Mouse (Mus musculus) embryonic facial prominence, embryonic 14.5 days (tissue): ENCODE data around the gene Ppox. TPM values are rescaled to one million over a fixed set of nuclear protein-coding genes. Genes with fewer than 3 reads are reported as not detected.

Source experiments
- ATAC-seq: fragments of 200-750 bp; cut with Nextera tagmentation; 2 replicates; pipeline ENCODE4 v1.8.0; 2017; ENCODE audit warnings: low read depth, moderate number of reproducible peaks, moderate TSS enrichment
- DNase-seq: peaks from one replicate; pipeline ENCODE4 v3.0.0-alpha.2; 2015; ENCODE audit warnings: low spot score
- H3K27ac ChIP-seq: fragments of 300-500 bp; sonication (generic); replicated peaks from 2 replicates; pipeline ENCODE4 v1.5.1; 2014; ENCODE audit warnings: low read depth, mild to moderate bottlenecking, low read length, moderate library complexity
- H3K27me3 ChIP-seq: fragments of 300-500 bp; sonication (generic); replicated peaks from 2 replicates; pipeline ENCODE4 v1.6.1; 2014; ENCODE audit warnings: low read length; ENCODE audit not compliant: control insufficient read depth, insufficient read depth
- H3K36me3 ChIP-seq: fragments of 300-500 bp; sonication (generic); 2 replicates; pipeline ENCODE4 v1.6.1; 2014; ENCODE audit warnings: low read length, mixed read lengths; ENCODE audit not compliant: control insufficient read depth, insufficient read depth
- H3K4me1 ChIP-seq: fragments of 300-500 bp; sonication (generic); 2 replicates; pipeline ENCODE4 v1.6.1; 2014; ENCODE audit warnings: antibody characterized with exemption, low read length; ENCODE audit not compliant: control insufficient read depth, insufficient read depth
- H3K4me2 ChIP-seq: fragments of 300-500 bp; sonication (generic); 2 replicates; pipeline ENCODE4 v1.6.1; 2014; ENCODE audit warnings: low read depth, mild to moderate bottlenecking, low read length, moderate library complexity, mixed read lengths
- H3K4me3 ChIP-seq: fragments of 300-500 bp; sonication (generic); 2 replicates; pipeline ENCODE4 v1.5.1; 2014; ENCODE audit warnings: low read depth, mild to moderate bottlenecking, low read length
- H3K9ac ChIP-seq: fragments of 300-500 bp; sonication (generic); 2 replicates; pipeline ENCODE4 v1.6.1; 2014; ENCODE audit warnings: low read depth, mild to moderate bottlenecking, low read length, moderate library complexity, mixed read lengths
- H3K9me3 ChIP-seq: fragments of 300-500 bp; sonication (generic); 2 replicates; pipeline ENCODE4 v1.6.1; 2016; ENCODE audit warnings: low read length; ENCODE audit not compliant: control insufficient read depth
- WGBS: fragments of 180-500 bp; shearing (Covaris S2); extraction: QIAGEN DNeasy Blood & Tissue Kit; methylation state at CpG from one replicate; pipeline ENCODE4 v1.1.7; 2014; 5-methylcytosine and 5-hydroxymethylcytosine counted together
- polyA plus RNA-seq: library from polyadenylated mRNA; unstranded; fragments of >200 nt; fragmentation: Nextera tagmentation; extraction: Ambion mirVana; gene quantifications from 2 replicates; pipeline ENCODE4 v1.2.1, GENCODE M21; 2014

Gene Ppox
- polyA plus RNA-seq, 1 experiment from 2014 or later = 44.3 TPM

DNA sequence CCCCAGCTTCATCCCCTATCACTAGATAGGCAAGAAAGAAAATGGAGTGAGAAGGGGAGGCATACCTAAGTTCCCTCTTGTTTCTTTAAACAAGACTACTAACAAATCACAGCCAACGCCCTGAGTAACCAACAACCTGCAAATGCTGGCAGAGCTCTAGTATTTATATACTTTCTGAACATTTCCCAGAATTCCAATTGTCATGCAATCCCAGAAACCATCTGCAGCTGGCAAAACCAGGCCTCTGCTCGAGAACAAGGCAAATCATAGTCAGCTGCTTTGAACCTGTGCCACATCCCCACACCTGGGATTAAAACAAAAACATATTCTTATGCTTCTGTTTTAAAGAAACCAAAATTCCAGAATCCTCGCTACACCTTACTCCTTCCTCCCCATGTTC, 12.4 kb upstream of the Ppox start:
- ATAC-seq = no peak
- Histone ChIP-seq H3K9me3 (no peaks in the 10 kb centered on the region), H3K4me2 (peak overlapping the region; percentile 73), H3K36me3 (peaks cover 18% of the 10 kb centered on the region), H3K4me3 (peak overlapping the region; percentile 72), H3K27ac (no peak overlapping the region), H3K9ac (peak overlapping the region; percentile 85; the same call in 1 of the 2 replicates), H3K4me1 (peaks cover 9% of the 10 kb centered on the region; the same call in 1 of the 2 replicates), H3K27me3 (peaks cover 12% of the 10 kb centered on the region)
- 68% methylated on average over 3 of the region's 3 CpGs for WGBS
- DNase-seq = no peak

DNA sequence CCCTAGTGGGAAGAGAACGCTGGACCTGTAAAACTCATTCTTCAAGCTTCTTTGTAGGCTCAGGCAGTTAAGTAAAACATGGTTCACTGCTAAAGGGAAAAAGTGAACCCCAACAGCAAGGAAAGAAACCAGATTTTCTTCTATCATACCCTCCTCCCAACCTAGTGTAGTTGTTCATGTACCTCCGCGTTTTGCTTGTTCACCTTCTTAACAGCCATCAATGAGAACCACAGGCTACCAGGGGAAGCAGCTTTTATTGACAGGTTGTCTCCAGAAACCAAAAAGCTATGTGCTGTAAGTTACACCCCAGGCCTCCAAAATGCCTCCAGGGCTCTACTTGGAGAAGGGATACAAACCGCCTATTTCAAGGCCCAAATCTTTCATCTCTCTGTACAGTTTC, 7.3 kb upstream of the Ppox start:
- Histone ChIP-seq H3K36me3 (peaks cover 54% of the 10 kb centered on the region), H3K9me3 (no peaks in the 10 kb centered on the region), H3K4me3 (peak overlapping the region; percentile 87; the same call in 1 of the 2 replicates), H3K27me3 (no peaks in the 10 kb centered on the region), H3K9ac (0 out of 2 replicates have a peak overlapping the region, but pooled peaks have one; percentile 36), H3K4me2 (peak overlapping the region; percentile 83), H3K27ac (peak overlapping the region; percentile 88), H3K4me1 (peaks cover 11% of the 10 kb centered on the region)
- WGBS = 67% methylated on average over 4 of the region's 4 CpGs
- no peak for DNase-seq
- no peak for ATAC-seq

DNA sequence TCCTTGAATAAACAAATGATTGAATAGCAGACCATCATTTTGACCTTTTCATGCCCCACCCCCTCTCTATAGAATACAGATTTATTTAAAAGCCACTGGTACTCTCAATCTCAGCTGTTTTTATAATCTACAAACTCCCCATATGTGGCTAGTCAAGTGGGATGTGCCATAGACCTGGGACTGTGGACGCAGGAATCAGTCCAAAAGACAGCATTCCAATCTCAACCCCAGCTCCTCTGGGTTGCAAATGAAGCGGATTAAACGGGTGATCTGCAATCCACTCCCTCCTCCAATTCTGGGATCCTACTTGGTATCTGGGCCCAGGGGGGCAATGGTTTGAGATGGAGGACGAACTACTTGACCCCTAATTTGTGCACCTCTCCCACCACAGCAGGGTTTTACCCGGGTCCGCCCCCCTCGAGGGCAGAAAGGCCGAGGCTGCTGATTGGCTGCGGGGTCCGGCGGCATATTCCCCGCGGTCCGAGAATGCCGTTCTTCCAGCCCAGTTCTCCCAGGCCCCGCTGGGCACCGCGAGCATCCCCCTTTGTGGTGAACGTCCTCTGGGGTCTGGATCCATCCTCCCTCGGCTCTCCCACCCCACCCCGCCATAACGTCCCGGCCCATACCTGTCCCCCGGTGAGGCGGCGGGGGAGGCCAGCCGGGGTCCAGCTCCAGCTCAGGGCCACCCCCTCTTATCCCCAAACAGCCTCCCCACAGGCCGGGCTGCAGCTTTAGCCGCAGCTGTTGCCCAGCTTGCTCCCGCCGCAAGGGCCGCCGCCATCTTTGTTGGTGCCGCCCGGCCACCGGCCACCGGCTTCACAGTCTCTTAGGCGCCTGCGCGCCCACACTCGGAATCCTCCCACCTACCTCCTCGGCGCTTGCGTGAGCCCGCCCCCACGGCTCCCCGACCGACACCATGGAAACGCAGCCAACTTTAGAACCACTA, 6.4 kb upstream of the Ppox start, which contains the start of gene Usp21:
Usp21 (minus strand) TSS at position 856 of the 946 bp plus-strand sequence.
- Histone ChIP-seq H3K9ac (peak within 1 kb of the TSS; percentile 95), H3K4me1 (peaks cover 9% of the 10 kb centered on the region), H3K36me3 (peaks cover 63% of the 10 kb centered on the region), H3K27me3 (no peaks in the 10 kb centered on the region), H3K4me2 (peak within 1 kb of the TSS; percentile 83), H3K27ac (peak within 1 kb of the TSS; percentile 88), H3K4me3 (peak within 1 kb of the TSS; percentile 87), H3K9me3 (no peaks in the 10 kb centered on the region)
- WGBS = 1% methylated on average over 42 of the region's 49 CpGs
- DNase-seq (peak; percentile 97), ATAC-seq (peak; percentile 95)

DNA sequence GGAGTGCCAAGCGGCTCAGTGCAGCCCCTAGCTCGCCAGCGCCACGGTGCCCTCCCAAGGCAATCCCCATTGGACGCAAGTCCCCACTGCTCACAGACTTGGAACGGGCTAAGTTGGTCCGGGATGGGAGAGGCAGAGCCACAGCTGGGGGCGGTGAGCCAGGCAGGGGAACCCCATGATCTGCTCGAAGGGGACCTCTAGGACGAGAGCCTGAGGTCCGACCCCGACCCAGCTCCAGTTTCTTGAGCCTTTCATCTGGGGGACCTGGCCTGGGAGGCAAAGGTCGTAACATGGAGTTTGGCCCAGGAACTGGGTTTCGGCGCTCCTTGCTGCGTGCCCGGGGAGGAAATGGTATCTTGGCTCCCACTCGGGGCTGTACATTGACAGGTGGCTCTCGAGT, 5.5 kb upstream of the Ppox start:
- DNase-seq = no peak
- WGBS = 87% methylated on average over 19 of the region's 19 CpGs

DNA sequence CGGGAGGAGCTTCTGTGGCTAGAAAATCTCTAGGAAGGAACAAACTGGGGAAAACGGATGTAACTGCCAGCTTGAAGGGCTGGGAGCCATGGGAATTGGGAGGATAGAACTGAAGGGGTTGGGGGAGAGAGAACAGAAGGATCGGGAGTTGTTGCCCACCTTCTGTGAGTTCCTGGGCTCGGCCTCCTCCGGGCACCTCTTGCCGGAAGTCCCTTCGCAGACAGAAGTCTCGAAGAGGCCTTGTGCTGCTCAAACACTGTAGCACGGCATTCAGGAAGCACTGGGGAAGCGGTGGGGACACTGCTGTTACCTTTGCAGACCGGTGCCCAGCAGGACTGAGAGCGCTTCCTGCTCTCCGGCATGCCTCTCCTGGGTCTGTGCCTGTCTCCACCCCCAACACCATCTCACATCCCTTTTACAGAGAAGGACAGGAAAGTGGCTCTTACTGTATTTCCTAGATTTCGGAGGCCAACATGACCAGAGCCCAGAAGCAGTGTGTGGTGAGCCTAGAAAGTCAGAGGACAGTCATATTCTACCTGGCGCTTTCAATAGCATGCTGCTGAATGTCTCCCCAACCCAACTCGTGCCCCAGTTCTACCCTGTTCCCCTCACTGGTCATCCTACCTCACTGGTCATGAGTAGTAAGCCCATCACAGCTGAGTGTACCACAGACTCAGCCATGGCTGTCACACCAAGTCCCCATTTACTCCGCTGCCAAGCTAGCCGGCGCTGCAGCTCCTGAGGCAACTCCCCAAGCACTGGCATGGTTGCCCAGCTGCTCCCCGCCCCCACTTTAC, 4.3 kb upstream of the Ppox start:
- no peak overlapping the region for H3K4me2 ChIP-seq
- WGBS = 92% methylated on average over 20 of the region's 20 CpGs
- H3K27ac ChIP-seq = no peak overlapping the region
- H3K4me3 ChIP-seq = no peak overlapping the region
- no peaks in the 10 kb centered on the region for H3K9me3 ChIP-seq
- H3K27me3 ChIP-seq = no peaks in the 10 kb centered on the region
- peaks cover 17% of the 10 kb centered on the region for H3K4me1 ChIP-seq
- H3K36me3 ChIP-seq = peaks cover 67% of the 10 kb centered on the region
- ATAC-seq = no peak
- H3K9ac ChIP-seq = peak overlapping the region; percentile 7; the same call in 1 of the 2 replicates
- no peak for DNase-seq

More for the DNA sequence above, 5.5 kb upstream of the Ppox start:
- Histone ChIP-seq H3K9ac (0 out of 2 replicates have a peak overlapping the region, but pooled peaks have one; percentile 95), H3K36me3 (peaks cover 67% of the 10 kb centered on the region), H3K27ac (no peak overlapping the region), H3K4me3 (peak overlapping the region; percentile 87; the same call in 1 of the 2 replicates), H3K27me3 (no peaks in the 10 kb centered on the region), H3K4me1 (peaks cover 16% of the 10 kb centered on the region), H3K9me3 (no peaks in the 10 kb centered on the region), H3K4me2 (peak overlapping the region; percentile 83)
- ATAC-seq = no peak

DNA sequence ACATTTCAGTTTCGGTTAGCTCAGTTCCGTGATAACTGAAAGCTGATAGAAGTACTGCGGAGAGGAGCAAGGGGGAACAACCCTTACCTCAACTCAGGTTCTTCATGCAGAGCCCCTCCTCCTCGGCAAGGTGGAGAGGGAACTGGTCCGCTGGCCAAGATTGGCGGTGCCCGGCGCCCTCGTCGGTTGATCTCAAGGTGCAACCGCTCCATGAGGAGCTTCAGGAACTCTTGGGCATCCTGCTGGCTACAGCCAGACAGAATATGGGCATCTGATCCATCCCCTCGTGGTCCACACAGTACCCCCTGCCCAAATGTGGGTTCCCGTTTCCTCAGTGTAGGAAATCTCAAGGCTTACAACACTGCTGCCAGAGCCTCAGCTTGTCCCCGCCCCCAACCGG, 3.5 kb upstream of the Ppox start:
- no peaks in the 10 kb centered on the region for H3K9me3 ChIP-seq
- ATAC-seq = no peak
- no peaks in the 10 kb centered on the region for H3K27me3 ChIP-seq
- no peak overlapping the region for H3K9ac ChIP-seq
- H3K36me3 ChIP-seq = peaks cover 61% of the 10 kb centered on the region
- H3K4me3 ChIP-seq = no peak overlapping the region
- DNase-seq = no peak
- no peak overlapping the region for H3K4me2 ChIP-seq
- peaks cover 24% of the 10 kb centered on the region for H3K4me1 ChIP-seq
- WGBS = 93% methylated on average over 15 of the region's 15 CpGs
- no peak overlapping the region for H3K27ac ChIP-seq

DNA sequence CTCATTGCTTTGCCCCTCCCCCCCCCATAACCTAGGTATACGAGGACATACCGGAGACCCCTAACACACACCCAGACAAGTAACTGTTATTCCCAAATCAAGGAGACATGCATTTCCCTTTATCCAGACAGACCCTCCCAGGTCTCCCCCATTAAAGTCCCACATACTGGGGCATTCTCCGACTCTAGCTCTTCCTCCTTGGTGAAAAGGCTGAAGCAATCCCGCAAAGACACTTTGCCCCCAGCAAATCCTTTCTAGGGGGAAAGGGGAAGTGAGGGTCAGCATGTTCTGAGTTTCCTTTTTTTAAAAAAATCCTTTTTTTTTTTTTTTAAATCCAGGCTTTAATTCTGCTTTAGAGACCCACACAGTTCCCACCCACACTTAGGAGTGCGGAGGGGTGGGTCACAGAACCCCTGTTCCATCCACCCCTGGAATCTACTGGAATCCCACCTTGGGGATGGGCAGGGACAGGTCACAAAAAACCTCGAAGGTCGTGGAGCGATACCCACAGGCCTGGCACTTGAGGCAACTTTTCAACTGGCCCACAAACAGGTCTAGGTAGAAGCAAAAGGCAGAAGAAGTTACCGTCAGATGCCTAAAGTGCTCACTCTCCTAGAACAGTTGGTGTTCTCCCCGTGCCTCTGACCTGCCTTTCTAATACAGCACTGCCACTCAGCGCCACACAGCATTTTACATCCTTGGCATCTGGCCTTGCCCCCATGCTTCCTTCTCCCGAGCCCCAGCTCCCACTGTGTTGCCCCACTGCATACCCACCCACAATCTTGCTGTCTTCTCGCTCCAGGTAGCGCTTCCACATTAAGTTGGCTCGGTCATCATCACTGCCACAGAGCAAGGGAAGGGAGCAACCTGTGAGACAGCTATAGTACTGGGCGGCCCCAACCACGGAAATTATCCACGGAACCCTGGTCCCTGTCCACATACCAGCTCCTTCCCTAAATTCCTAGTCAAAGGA, 2.5 kb upstream of the Ppox start:
- H3K36me3 ChIP-seq = peaks cover 57% of the 10 kb centered on the region
- 91% methylated on average over 18 of the region's 18 CpGs for WGBS
- no peak for DNase-seq

More for the DNA sequence above, 2.5 kb upstream of the Ppox start:
- H3K27me3 ChIP-seq = no peaks in the 10 kb centered on the region
- H3K4me2 ChIP-seq = no peak overlapping the region
- no peak for ATAC-seq
- H3K4me3 ChIP-seq = no peak overlapping the region
- peaks cover 24% of the 10 kb centered on the region for H3K4me1 ChIP-seq
- no peak overlapping the region for H3K27ac ChIP-seq
- H3K9ac ChIP-seq = no peak overlapping the region
- no peaks in the 10 kb centered on the region for H3K9me3 ChIP-seq
